Mouse (Mus musculus) colon, adult 2 months (tissue): ENCODE measurements around the gene Olfr853. TPM values are rescaled to one million over a fixed set of nuclear protein-coding genes. Genes with fewer than 3 reads are reported as not detected.

Experiments used
- polyA plus RNA-seq: library from polyadenylated mRNA; depleted of rRNA; stranded (reverse); fragments of >200 nt; gene quantifications from 2 replicates; pipeline ENCODE4 v1.2.3, GENCODE M21; 2012; rRNA removed

Olfr853 gene
- polyA plus RNA-seq: not detected in 2 replicates

GRCm38 (mm10) chr9:19540976-19541375 lies at the start of gene Olfr853:
Olfr853 (minus strand) TSS chr9:19541076.

GRCm38 (mm10) chr9:19582317-19582716 lies 41.4 kb upstream of the Olfr853 start, which contains the start of gene Olfr855:
Olfr855 (plus strand) TSS chr9:19582617.

GRCm38 (mm10) chr9:19567282-19567681 lies 26.4 kb upstream of the Olfr853 start, which contains the start of gene Olfr854:
Olfr854 (minus strand) TSS chr9:19567382.

GRCm38 (mm10) chr9:19492995-19493394 lies 47.9 kb downstream of the Olfr853 start, which contains the start of gene Olfr851:
Olfr851 (plus strand) TSS chr9:19493295.

Other genes starting within 250 kb of the Olfr853 start
- not detected in 2 replicates for gene Olfr844, start 224.7 kb downstream of the Olfr853 start, polyA plus RNA-seq
- not detected in 2 replicates for gene Olfr845, start 204.6 kb downstream of the Olfr853 start, polyA plus RNA-seq
- not detected in 2 replicates for gene Olfr846, start 177.1 kb downstream of the Olfr853 start, polyA plus RNA-seq
- gene Olfr847, start 162.4 kb downstream of the Olfr853 start, polyA plus RNA-seq: not detected in 2 replicates
- not detected in 2 replicates for gene Olfr849, start 100.8 kb downstream of the Olfr853 start, polyA plus RNA-seq
- gene Olfr850, start 62.8 kb downstream of the Olfr853 start, polyA plus RNA-seq: not detected in 2 replicates
- gene Olfr851, start 47.8 kb downstream of the Olfr853 start, polyA plus RNA-seq: not detected in 2 replicates
- not detected in 2 replicates for gene Olfr854, start 26.3 kb upstream of the Olfr853 start, polyA plus RNA-seq
- not detected in 2 replicates for gene Olfr855, start 41.5 kb upstream of the Olfr853 start, polyA plus RNA-seq
- 3.9 and 4.6 TPM in 2 replicates for gene Zfp317, start 81.0 kb upstream of the Olfr853 start, polyA plus RNA-seq
- gene Olfr857, start 168.4 kb upstream of the Olfr853 start, polyA plus RNA-seq: not detected in 2 replicates
- gene Olfr58, start 239.2 kb upstream of the Olfr853 start, polyA plus RNA-seq: not detected in 2 replicates